Mouse (Mus musculus): ENCODE data around the gene Rnf130. TPM values are rescaled to one million over a fixed set of nuclear protein-coding genes. Genes with fewer than 3 reads are reported as not detected.
A peak's percentile ranks its signal among the peaks of the same experiment; 100 is the strongest.

Rnf130 gene
- polyA plus RNA-seq, 1 experiment: not detected

DNA sequence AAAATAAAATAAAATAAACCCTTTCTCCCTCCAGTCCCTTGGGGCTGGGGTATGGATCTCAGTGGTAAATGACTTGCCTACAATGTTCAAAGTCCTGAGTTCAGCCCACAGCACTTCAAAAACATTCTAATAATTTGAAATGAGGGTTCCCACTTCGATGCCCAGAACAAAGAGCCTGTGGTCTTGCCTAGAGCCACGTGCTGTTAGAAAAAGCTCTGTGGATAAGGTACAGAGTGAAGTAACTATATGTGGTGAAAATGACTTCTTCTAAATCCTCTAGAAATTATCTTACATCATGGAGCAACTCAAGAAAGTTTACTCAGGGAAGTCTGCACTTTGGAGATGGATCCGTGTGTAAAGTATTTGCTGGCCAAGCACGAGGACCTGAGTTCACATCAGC lies 43.1 kb upstream of the Rnf130 start:
- H3K36me3 ChIP-seq (ENCODE audit: control insufficient read depth, insufficient read depth): no peaks in the 10 kb centered on the region
- no peak overlapping the region for H3K4me3 ChIP-seq (ENCODE audit: insufficient read depth, poor library complexity, severe bottlenecking)
- H3K79me3 ChIP-seq (ENCODE audit: low read depth): no peaks in the 10 kb centered on the region
- TF ChIP-seq USF1 (IDR thresholded peaks at IDR 0.05; ENCODE audit: low read depth) (no peak), CEBPB (IDR thresholded peaks at IDR 0.05; ENCODE audit: low read depth) (no peak), CTCF (IDR thresholded peaks at IDR 0.05; ENCODE audit: control insufficient read depth, insufficient read depth, insufficient read length) (no peak), MAX (IDR thresholded peaks at IDR 0.05) (no peak), MYOD1 (IDR thresholded peaks at IDR 0.05; ENCODE audit: control insufficient read depth, insufficient read length, low read depth) (no peak), MYOG (IDR thresholded peaks at IDR 0.05; ENCODE audit: control insufficient read depth, extremely low read depth, insufficient read length) (no peak), FOSL1 (IDR thresholded peaks at IDR 0.05; ENCODE audit: insufficient read depth, low read length, poor library complexity, severe bottlenecking) (no peak)
- H3ac ChIP-seq (ENCODE audit: control insufficient read depth, insufficient read length, low read depth): no peak overlapping the region
- peaks cover 18% of the 10 kb centered on the region for H3K27me3 ChIP-seq (ENCODE audit: control insufficient read depth, insufficient read depth, insufficient read length)
- no peaks in the 10 kb centered on the region for H3K79me2 ChIP-seq (ENCODE audit: control insufficient read depth, insufficient read depth)

DNA sequence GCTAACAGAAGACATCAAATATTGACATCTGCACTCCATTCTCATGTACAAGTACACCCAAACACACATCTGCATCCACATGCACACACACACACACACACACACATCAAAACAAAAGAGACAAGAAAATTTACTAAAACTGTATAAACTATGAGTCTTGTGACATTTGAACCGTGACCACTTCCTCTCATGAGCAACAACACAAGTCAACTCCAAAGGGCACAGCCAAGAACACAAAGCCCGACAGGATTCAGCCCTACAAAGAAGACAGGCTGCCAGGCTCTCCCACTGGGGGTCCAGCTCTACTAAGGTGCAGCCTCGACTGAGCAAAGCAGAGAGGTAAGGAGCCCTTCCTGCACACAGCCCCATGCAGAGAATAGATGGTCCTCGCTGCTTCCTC lies 42.3 kb upstream of the Rnf130 start:
- Histone ChIP-seq H3K36me3 (ENCODE audit: control insufficient read depth, insufficient read depth) (no peaks in the 10 kb centered on the region), H3K27me3 (ENCODE audit: control insufficient read depth, insufficient read depth, insufficient read length) (peaks cover 18% of the 10 kb centered on the region), H3ac (ENCODE audit: control insufficient read depth, insufficient read length, low read depth) (no peak overlapping the region), H3K4me3 (ENCODE audit: insufficient read depth, poor library complexity, severe bottlenecking) (no peak overlapping the region), H3K79me2 (ENCODE audit: control insufficient read depth, insufficient read depth) (no peaks in the 10 kb centered on the region), H3K79me3 (ENCODE audit: low read depth) (no peaks in the 10 kb centered on the region)
- no peak for TF ChIP-seq CEBPB (IDR thresholded peaks at IDR 0.05; ENCODE audit: low read depth)
- no peak for TF ChIP-seq MAX (IDR thresholded peaks at IDR 0.05)
- no peak for TF ChIP-seq CTCF (IDR thresholded peaks at IDR 0.05; ENCODE audit: control insufficient read depth, insufficient read depth, insufficient read length)
- TF ChIP-seq USF1 (IDR thresholded peaks at IDR 0.05; ENCODE audit: low read depth): no peak
- no peak for TF ChIP-seq MYOG (IDR thresholded peaks at IDR 0.05; ENCODE audit: control insufficient read depth, extremely low read depth, insufficient read length)

DNA sequence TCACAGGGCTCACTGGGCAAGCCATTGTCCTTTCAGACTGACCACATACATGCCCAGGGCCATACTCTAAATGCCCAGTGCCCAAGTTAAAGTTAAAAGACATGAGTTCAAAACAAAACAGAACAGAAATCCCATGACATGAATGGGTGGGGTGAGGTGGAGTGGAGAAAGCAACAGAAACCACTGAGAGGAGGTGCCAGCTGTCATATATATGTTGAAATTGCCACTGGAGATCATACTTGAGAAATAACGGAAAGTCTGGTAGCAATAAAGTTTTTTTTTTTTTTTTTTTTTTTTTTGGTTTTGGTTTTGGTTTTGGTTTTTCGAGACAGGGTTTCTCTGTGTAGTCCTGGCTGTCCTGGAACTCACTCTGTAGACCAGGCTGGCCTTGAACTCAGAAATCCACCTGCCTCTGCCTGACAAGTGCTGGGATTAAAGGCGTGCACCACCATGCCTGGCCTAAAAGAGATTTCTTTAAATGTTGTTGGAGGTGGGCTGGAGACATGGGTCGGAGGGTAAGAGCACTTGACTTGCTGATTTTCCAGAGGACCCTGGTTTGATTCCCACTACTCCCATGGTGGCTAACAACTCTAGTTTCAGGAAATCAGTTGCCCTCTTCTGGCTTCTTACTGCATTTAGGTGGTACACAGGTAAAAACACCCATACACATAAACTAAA lies 41.1 kb upstream of the Rnf130 start:
- Histone ChIP-seq H3ac (ENCODE audit: control insufficient read depth, insufficient read length, low read depth) (no peak overlapping the region), H3K36me3 (ENCODE audit: control insufficient read depth, insufficient read depth) (no peaks in the 10 kb centered on the region), H3K4me3 (ENCODE audit: insufficient read depth, poor library complexity, severe bottlenecking) (no peak overlapping the region), H3K79me2 (ENCODE audit: control insufficient read depth, insufficient read depth) (no peaks in the 10 kb centered on the region), H3K27me3 (ENCODE audit: control insufficient read depth, insufficient read depth, insufficient read length) (peaks cover 14% of the 10 kb centered on the region), H3K79me3 (ENCODE audit: low read depth) (no peaks in the 10 kb centered on the region)
- TF ChIP-seq MAX (IDR thresholded peaks at IDR 0.05) (no peak), USF1 (IDR thresholded peaks at IDR 0.05; ENCODE audit: low read depth) (no peak), MYOD1 (IDR thresholded peaks at IDR 0.05; ENCODE audit: control insufficient read depth, insufficient read length, low read depth) (no peak), CTCF (IDR thresholded peaks at IDR 0.05; ENCODE audit: control insufficient read depth, insufficient read depth, insufficient read length) (no peak), MYOG (IDR thresholded peaks at IDR 0.05; ENCODE audit: control insufficient read depth, extremely low read depth, insufficient read length) (no peak), CEBPB (IDR thresholded peaks at IDR 0.05; ENCODE audit: low read depth) (no peak), FOSL1 (IDR thresholded peaks at IDR 0.05; ENCODE audit: insufficient read depth, low read length, poor library complexity, severe bottlenecking) (no peak)

DNA sequence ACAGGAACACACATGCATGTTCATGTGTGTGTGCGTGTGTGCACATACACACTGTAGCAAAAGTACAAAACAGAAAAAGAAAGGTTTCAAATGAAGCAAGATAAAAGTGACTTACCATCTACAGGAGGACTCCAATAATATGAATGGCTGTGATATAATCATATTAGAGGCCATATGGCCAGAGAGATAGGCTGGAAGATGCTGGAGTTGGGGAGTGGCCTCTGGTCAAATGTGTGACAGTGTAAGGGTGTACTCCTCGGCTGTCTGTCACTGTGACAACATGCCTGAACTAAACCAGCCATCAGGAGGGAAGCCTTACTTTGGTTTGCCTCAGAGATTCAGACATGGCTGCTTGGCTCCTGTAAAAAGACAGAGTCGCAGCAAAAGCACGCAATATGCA lies 40.1 kb upstream of the Rnf130 start:
- no peak overlapping the region for H3ac ChIP-seq (ENCODE audit: control insufficient read depth, insufficient read length, low read depth)
- TF ChIP-seq MYOG (IDR thresholded peaks at IDR 0.05; ENCODE audit: control insufficient read depth, extremely low read depth, insufficient read length) (no peak), USF1 (IDR thresholded peaks at IDR 0.05; ENCODE audit: low read depth) (no peak)
- H3K79me2 ChIP-seq (ENCODE audit: control insufficient read depth, insufficient read depth): no peaks in the 10 kb centered on the region
- no peaks in the 10 kb centered on the region for H3K79me3 ChIP-seq (ENCODE audit: low read depth)
- no peaks in the 10 kb centered on the region for H3K36me3 ChIP-seq (ENCODE audit: control insufficient read depth, insufficient read depth)
- no peak overlapping the region for H3K4me3 ChIP-seq (ENCODE audit: insufficient read depth, poor library complexity, severe bottlenecking)
- peaks cover 6% of the 10 kb centered on the region for H3K27me3 ChIP-seq (ENCODE audit: control insufficient read depth, insufficient read depth, insufficient read length)

DNA sequence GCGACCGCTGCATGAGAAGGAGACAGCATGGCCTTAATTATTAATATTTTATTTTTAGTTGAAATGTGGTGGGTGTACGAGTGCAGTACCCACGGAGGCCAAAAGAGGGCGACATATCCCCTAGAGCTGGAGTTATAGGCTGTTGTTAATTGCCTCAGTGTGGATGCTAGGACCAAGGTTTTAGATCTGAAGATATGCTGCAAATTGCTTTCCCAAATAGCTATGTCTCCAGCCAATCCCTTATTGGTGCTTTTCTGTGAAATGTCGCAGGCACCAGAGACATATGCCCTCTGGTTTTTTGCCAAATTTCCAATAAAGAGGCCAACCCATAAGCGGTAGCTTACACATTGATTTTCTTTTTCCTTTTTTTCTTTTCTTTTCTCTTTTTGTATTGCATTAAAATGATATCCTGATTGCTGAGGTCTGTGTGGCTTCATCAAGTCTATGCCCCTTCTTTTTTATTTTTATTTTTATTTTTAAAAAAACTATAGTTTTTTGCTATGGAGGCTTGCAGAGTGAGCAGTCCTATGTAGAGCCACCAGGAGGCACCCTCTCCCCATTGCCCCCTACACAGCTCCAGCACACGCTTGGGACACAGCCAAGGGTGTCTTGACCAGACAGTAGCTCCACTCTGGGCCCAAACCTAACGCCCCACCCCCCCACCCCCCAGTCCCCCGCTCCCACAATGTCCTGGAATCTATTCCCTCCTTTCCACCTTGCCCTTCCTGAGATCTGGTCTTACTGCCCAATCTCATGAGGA lies 38.7 kb upstream of the Rnf130 start:
- Histone ChIP-seq H3K79me2 (ENCODE audit: control insufficient read depth, insufficient read depth) (no peaks in the 10 kb centered on the region), H3K4me3 (ENCODE audit: insufficient read depth, poor library complexity, severe bottlenecking) (no peak overlapping the region), H3K79me3 (ENCODE audit: low read depth) (no peaks in the 10 kb centered on the region), H3K27me3 (ENCODE audit: control insufficient read depth, insufficient read depth, insufficient read length) (peaks cover 15% of the 10 kb centered on the region), H3ac (ENCODE audit: control insufficient read depth, insufficient read length, low read depth) (no peak overlapping the region), H3K36me3 (ENCODE audit: control insufficient read depth, insufficient read depth) (no peaks in the 10 kb centered on the region)
- TF ChIP-seq MYOD1 (IDR thresholded peaks at IDR 0.05; ENCODE audit: control insufficient read depth, insufficient read length, low read depth) (no peak), MYOG (IDR thresholded peaks at IDR 0.05; ENCODE audit: control insufficient read depth, extremely low read depth, insufficient read length) (no peak), MAX (IDR thresholded peaks at IDR 0.05) (no peak), CEBPB (IDR thresholded peaks at IDR 0.05; ENCODE audit: low read depth) (no peak), CTCF (IDR thresholded peaks at IDR 0.05; ENCODE audit: control insufficient read depth, insufficient read depth, insufficient read length) (peak; percentile 4), FOSL1 (IDR thresholded peaks at IDR 0.05; ENCODE audit: insufficient read depth, low read length, poor library complexity, severe bottlenecking) (no peak)

DNA sequence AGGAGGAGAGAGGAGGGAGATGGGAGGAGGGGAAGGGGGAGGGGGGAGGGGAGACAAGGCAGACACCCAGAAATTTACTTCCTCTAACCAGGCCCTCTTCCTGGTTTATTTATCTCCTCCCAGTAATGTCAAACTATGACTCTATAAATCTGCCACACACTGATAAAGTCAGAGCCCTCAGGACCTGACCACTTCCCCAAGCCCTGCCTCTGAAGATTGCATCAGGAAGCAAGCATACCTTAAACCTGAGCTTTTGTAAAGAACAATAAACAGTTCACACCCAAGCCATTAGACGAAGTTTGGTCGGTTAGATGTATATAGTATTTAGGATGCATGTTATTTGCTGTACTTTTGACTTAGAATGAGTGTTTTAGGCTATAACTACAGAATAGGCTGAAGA lies 30.6 kb upstream of the Rnf130 start:
- Histone ChIP-seq H3K27me3 (ENCODE audit: control insufficient read depth, insufficient read depth, insufficient read length) (peaks cover 20% of the 10 kb centered on the region), H3K79me2 (ENCODE audit: control insufficient read depth, insufficient read depth) (no peaks in the 10 kb centered on the region), H3K79me3 (ENCODE audit: low read depth) (no peaks in the 10 kb centered on the region), H3K36me3 (ENCODE audit: control insufficient read depth, insufficient read depth) (no peaks in the 10 kb centered on the region), H3K4me3 (ENCODE audit: insufficient read depth, poor library complexity, severe bottlenecking) (no peak overlapping the region), H3ac (ENCODE audit: control insufficient read depth, insufficient read length, low read depth) (no peak overlapping the region)
- no peak for TF ChIP-seq USF1 (IDR thresholded peaks at IDR 0.05; ENCODE audit: low read depth)
- TF ChIP-seq MYOG (IDR thresholded peaks at IDR 0.05; ENCODE audit: control insufficient read depth, extremely low read depth, insufficient read length): no peak
- no peak for TF ChIP-seq CTCF (IDR thresholded peaks at IDR 0.05; ENCODE audit: control insufficient read depth, insufficient read depth, insufficient read length)
- no peak for TF ChIP-seq CEBPB (IDR thresholded peaks at IDR 0.05; ENCODE audit: low read depth)
- TF ChIP-seq MYOD1 (IDR thresholded peaks at IDR 0.05; ENCODE audit: control insufficient read depth, insufficient read length, low read depth): no peak
- no peak for TF ChIP-seq FOSL1 (IDR thresholded peaks at IDR 0.05; ENCODE audit: insufficient read depth, low read length, poor library complexity, severe bottlenecking)
- no peak for TF ChIP-seq MAX (IDR thresholded peaks at IDR 0.05)
